In the genomic region with DNA sequence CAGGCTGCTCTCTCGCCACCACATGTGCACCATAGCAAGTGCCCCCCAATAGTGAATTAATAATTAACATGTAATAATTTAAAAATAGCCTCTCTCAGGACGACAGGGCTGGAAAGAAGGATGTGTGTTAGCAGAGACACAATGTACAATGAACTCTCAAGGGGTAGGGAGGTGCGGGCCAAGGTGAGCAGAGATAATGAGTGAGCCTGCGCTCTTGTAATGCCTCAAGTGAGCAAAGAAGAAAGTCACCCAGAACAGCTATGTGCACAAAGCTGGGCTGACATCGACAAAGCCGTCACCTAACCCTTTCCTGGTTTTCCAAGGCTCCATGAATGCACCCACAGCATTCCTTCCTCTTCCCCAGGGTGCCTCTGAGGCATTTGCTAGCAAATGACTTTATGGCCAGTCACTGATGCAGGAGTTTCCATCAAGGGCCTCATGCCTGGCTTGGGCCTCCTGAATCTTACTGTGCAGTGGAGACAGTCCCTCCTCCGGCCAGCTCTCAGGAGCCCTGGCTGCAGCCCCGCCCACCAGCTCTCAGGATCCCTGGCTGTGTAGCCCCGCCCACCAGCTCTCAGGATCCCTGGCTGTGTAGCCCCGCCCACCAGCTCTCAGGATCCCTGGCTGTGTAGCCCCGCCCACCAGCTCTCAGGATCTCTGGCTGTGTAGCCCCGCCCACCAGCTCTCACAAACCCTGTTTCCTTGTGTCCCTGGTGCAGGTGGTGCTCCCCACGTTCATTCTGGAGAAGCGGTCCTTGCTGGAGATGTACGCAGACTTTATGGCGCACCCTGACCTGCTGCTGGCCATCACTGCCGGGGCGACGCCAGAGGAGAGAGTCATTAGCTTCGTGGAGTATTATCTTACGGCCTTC, we compare ENCODE assay signal across 8 mouse cellular contexts.
DNase-seq lines count a peak whose midpoint lies in the region; ATAC-seq lines count a peak whose summit lies in the region.

No protein-coding gene starts in this region.

- H3K27me3 ChIP-seq in hindbrain, embryonic 12.5 days = no peaks in the 10 kb centered on the region
- H3K27me3 ChIP-seq in hindbrain, embryonic 14.5 days (ENCODE audit: control insufficient read depth, insufficient read depth, low read length) = no peaks in the 10 kb centered on the region
- H3K27me3 ChIP-seq in limb, embryonic 15.5 days = no peaks in the 10 kb centered on the region
- H3K27me3 ChIP-seq in neural tube, embryonic 15.5 days (replicated peaks) = no peaks in the 10 kb centered on the region

- no peaks in the 10 kb centered on the region for H3K36me3 ChIP-seq in hindbrain, embryonic 12.5 days
- H3K36me3 ChIP-seq in hindbrain, embryonic 14.5 days (replicated peaks; ENCODE audit: control insufficient read depth, insufficient read depth) = no peaks in the 10 kb centered on the region
- H3K36me3 ChIP-seq in limb, embryonic 15.5 days = no peaks in the 10 kb centered on the region
- no peaks in the 10 kb centered on the region for H3K36me3 ChIP-seq in neural tube, embryonic 15.5 days

- peak; percentile 70 for ATAC-seq in hindbrain, embryonic 12.5 days (ENCODE audit: low FRiP score)
- ATAC-seq in hindbrain, embryonic 14.5 days (ENCODE audit: low FRiP score) = no peak
- ATAC-seq in erythroid progenitor cell, adult 5-6 weeks (replicated peaks; ENCODE audit: low FRiP score, poor library complexity, severe bottlenecking) = peak; percentile 78
- no peak for ATAC-seq in limb, embryonic 15.5 days (ENCODE audit: insufficient number of reproducible peaks, low FRiP score, low TSS enrichment, low read depth)
- no peak for ATAC-seq in neural tube, embryonic 15.5 days (ENCODE audit: low FRiP score)
- ATAC-seq in activated CD4-positive, CD25-positive, alpha-beta regulatory T cell, adult 4 months = no peak

- no peak for DNase-seq in hindbrain, embryonic 14.5 days (ENCODE audit: low spot score)
- DNase-seq in frontal cortex, postnatal 36 days (ENCODE audit: low spot score in 2 of 2) = no peak
- DNase-seq in frontal cortex, postnatal 10 days (ENCODE audit: low spot score in 2 of 2) = no peak

- no peak overlapping the region for H3K9ac ChIP-seq in hindbrain, embryonic 12.5 days
- H3K9ac ChIP-seq in hindbrain, embryonic 14.5 days = no peak overlapping the region
- no peak overlapping the region for H3K9ac ChIP-seq in limb, embryonic 15.5 days
- H3K9ac ChIP-seq in neural tube, embryonic 15.5 days (replicated peaks) = no peak overlapping the region

- H3K4me1 ChIP-seq in hindbrain, embryonic 12.5 days = peaks cover 20% of the 10 kb centered on the region
- H3K4me1 ChIP-seq in hindbrain, embryonic 14.5 days (replicated peaks; ENCODE audit: control insufficient read depth, insufficient read depth, low read length) = no peaks in the 10 kb centered on the region
- H3K4me1 ChIP-seq in limb, embryonic 15.5 days = peaks cover 25% of the 10 kb centered on the region
- peaks cover 16% of the 10 kb centered on the region for H3K4me1 ChIP-seq in neural tube, embryonic 15.5 days

- H3K4me2 ChIP-seq in hindbrain, embryonic 12.5 days (replicated peaks) = peak overlapping the region; percentile 24; the same call in 1 of the 2 replicates
- no peak overlapping the region for H3K4me2 ChIP-seq in hindbrain, embryonic 14.5 days (replicated peaks)
- H3K4me2 ChIP-seq in limb, embryonic 15.5 days = 0 out of 2 replicates have a peak overlapping the region, but pooled peaks have one; percentile 19
- 0 out of 2 replicates have a peak overlapping the region, but pooled peaks have one; percentile 9 for H3K4me2 ChIP-seq in neural tube, embryonic 15.5 days

- no peak overlapping the region for H3K27ac ChIP-seq in hindbrain, embryonic 12.5 days
- no peak overlapping the region for H3K27ac ChIP-seq in hindbrain, embryonic 14.5 days
- H3K27ac ChIP-seq in limb, embryonic 15.5 days = no peak overlapping the region
- no peak overlapping the region for H3K27ac ChIP-seq in neural tube, embryonic 15.5 days (replicated peaks)

- no peak overlapping the region for H3K4me3 ChIP-seq in hindbrain, embryonic 12.5 days
- no peak overlapping the region for H3K4me3 ChIP-seq in hindbrain, embryonic 14.5 days (replicated peaks; ENCODE audit: low read length)
- H3K4me3 ChIP-seq in limb, embryonic 15.5 days = no peak overlapping the region
- no peak overlapping the region for H3K4me3 ChIP-seq in neural tube, embryonic 15.5 days (replicated peaks)

- no peaks in the 10 kb centered on the region for H3K9me3 ChIP-seq in hindbrain, embryonic 12.5 days (replicated peaks)
- H3K9me3 ChIP-seq in hindbrain, embryonic 14.5 days (ENCODE audit: control insufficient read depth, low read length) = no peaks in the 10 kb centered on the region
- H3K9me3 ChIP-seq in limb, embryonic 15.5 days = no peaks in the 10 kb centered on the region
- no peaks in the 10 kb centered on the region for H3K9me3 ChIP-seq in neural tube, embryonic 15.5 days (replicated peaks)

- 28% methylated on average over 21 of the region's 21 CpGs for WGBS in hindbrain, embryonic 12.5 days
- 32% methylated on average over 21 of the region's 21 CpGs for WGBS in hindbrain, embryonic 14.5 days
- 28% methylated on average over 21 of the region's 21 CpGs for WGBS in limb, embryonic 15.5 days
- 20% methylated on average over 21 of the region's 21 CpGs for WGBS in neural tube, embryonic 15.5 days

Comparison
In these comparisons a context has a peak if more than half of its experiments do, and no peak if none do; other contexts are left out.
1. ATAC-seq: peak in hindbrain, embryonic 12.5 days (single experiment) and erythroid progenitor cell, adult 5-6 weeks (single experiment); none in hindbrain, embryonic 14.5 days (single experiment), limb, embryonic 15.5 days (single experiment), neural tube, embryonic 15.5 days (single experiment) and activated CD4-positive, CD25-positive, alpha-beta regulatory T cell, adult 4 months (single experiment).